10 mouse cellular contexts compared by ENCODE assay signal in genomic region chr13:24617076-24617798, GRCm38 (mm10). TPM values are rescaled to one million over a fixed set of nuclear protein-coding genes. Genes with fewer than 3 reads are reported as not detected.
DNase-seq lines count a peak whose midpoint lies in the region; ATAC-seq and TF ChIP-seq lines count a peak whose summit lies in the region.
"Had no signal": no experiment of that assay in that cellular context is flagged by ENCODE, and none has a peak within 500 bp of the region (broad histone marks: within the 10 kb centered on the region; RNA-seq: fewer than 3 reads in every experiment).

No protein-coding gene starts in this region.

- no peaks in the 10 kb centered on the region for H3K9me3 ChIP-seq in forebrain, postnatal 0 days (ENCODE audit: low read length)
- H3K9me3 ChIP-seq in forebrain, embryonic 12.5 days, result no peaks in the 10 kb centered on the region
- no peaks in the 10 kb centered on the region for H3K9me3 ChIP-seq in kidney, embryonic 16.5 days (ENCODE audit: low read length)
- H3K9me3 ChIP-seq in neural tube, embryonic 13.5 days, result no peaks in the 10 kb centered on the region
- no peaks in the 10 kb centered on the region for H3K9me3 ChIP-seq in stomach, embryonic 16.5 days (replicated peaks; ENCODE audit: control insufficient read depth, low read length)

- H3K27ac ChIP-seq in forebrain, postnatal 0 days (ENCODE audit: low read depth, low read length), result no peak overlapping the region
- H3K27ac ChIP-seq in forebrain, embryonic 12.5 days, result no peak overlapping the region
- H3K27ac ChIP-seq in kidney, embryonic 16.5 days (ENCODE audit: low read length), result peak overlapping the region; percentile 49; the same call in 1 of the 2 replicates
- H3K27ac ChIP-seq in neural tube, embryonic 13.5 days (replicated peaks), result peak overlapping the region; percentile 46; the same call in 1 of the 2 replicates
- no peak overlapping the region for H3K27ac ChIP-seq in stomach, embryonic 16.5 days (ENCODE audit: low read length)

- H3K27me3 ChIP-seq in forebrain, postnatal 0 days (ENCODE audit: insufficient read depth, low read length), result no peaks in the 10 kb centered on the region
- H3K27me3 ChIP-seq in forebrain, embryonic 12.5 days, result no peaks in the 10 kb centered on the region
- no peaks in the 10 kb centered on the region for H3K27me3 ChIP-seq in kidney, embryonic 16.5 days (ENCODE audit: insufficient read depth, low read length)
- H3K27me3 ChIP-seq in neural tube, embryonic 13.5 days, result no peaks in the 10 kb centered on the region
- H3K27me3 ChIP-seq in stomach, embryonic 16.5 days (ENCODE audit: control insufficient read depth, insufficient read depth, low read length), result no peaks in the 10 kb centered on the region

- H3K36me3 ChIP-seq in forebrain, postnatal 0 days (ENCODE audit: insufficient read depth), result no peaks in the 10 kb centered on the region
- no peaks in the 10 kb centered on the region for H3K36me3 ChIP-seq in forebrain, embryonic 12.5 days (replicated peaks)
- no peaks in the 10 kb centered on the region for H3K36me3 ChIP-seq in kidney, embryonic 16.5 days (ENCODE audit: insufficient read depth, low read length)
- H3K36me3 ChIP-seq in neural tube, embryonic 13.5 days, result no peaks in the 10 kb centered on the region
- H3K36me3 ChIP-seq in stomach, embryonic 16.5 days (ENCODE audit: control insufficient read depth, insufficient read depth, low read length), result no peaks in the 10 kb centered on the region

- WGBS in forebrain, postnatal 0 days, result 54% methylated on average over 6 of the region's 6 CpGs
- WGBS in forebrain, embryonic 12.5 days, result 62% methylated on average over 6 of the region's 6 CpGs
- WGBS in kidney, embryonic 16.5 days, result 54% methylated on average over 6 of the region's 6 CpGs
- WGBS in neural tube, embryonic 13.5 days, result 57% methylated on average over 6 of the region's 6 CpGs
- WGBS in stomach, embryonic 16.5 days, result 55% methylated on average over 6 of the region's 6 CpGs

- H3K4me3 ChIP-seq in forebrain, postnatal 0 days (ENCODE audit: low read depth, low read length), result no peak overlapping the region
- no peak overlapping the region for H3K4me3 ChIP-seq in forebrain, embryonic 12.5 days (replicated peaks)
- no peak overlapping the region for H3K4me3 ChIP-seq in kidney, embryonic 16.5 days (ENCODE audit: low read length)
- H3K4me3 ChIP-seq in neural tube, embryonic 13.5 days, result no peak overlapping the region
- H3K4me3 ChIP-seq in stomach, embryonic 16.5 days (replicated peaks; ENCODE audit: low read length), result no peak overlapping the region

- no peak overlapping the region for H3K4me2 ChIP-seq in forebrain, postnatal 0 days (ENCODE audit: low read depth)
- no peak overlapping the region for H3K4me2 ChIP-seq in forebrain, embryonic 12.5 days
- H3K4me2 ChIP-seq in kidney, embryonic 16.5 days (replicated peaks; ENCODE audit: low read depth, low read length), result no peak overlapping the region
- H3K4me2 ChIP-seq in neural tube, embryonic 13.5 days, result no peak overlapping the region
- no peak overlapping the region for H3K4me2 ChIP-seq in stomach, embryonic 16.5 days (ENCODE audit: low read depth, low read length)

- H3K4me1 ChIP-seq in forebrain, postnatal 0 days (ENCODE audit: insufficient read depth), result 0 out of 2 replicates have a peak, but pooled peaks cover 5% of the 10 kb centered on the region
- peaks cover 13% of the 10 kb centered on the region for H3K4me1 ChIP-seq in forebrain, embryonic 12.5 days
- peaks cover 37% of the 10 kb centered on the region for H3K4me1 ChIP-seq in kidney, embryonic 16.5 days (ENCODE audit: insufficient read depth, low read length)
- H3K4me1 ChIP-seq in neural tube, embryonic 13.5 days (replicated peaks), result peaks cover 20% of the 10 kb centered on the region
- peaks cover 16% of the 10 kb centered on the region for H3K4me1 ChIP-seq in stomach, embryonic 16.5 days (ENCODE audit: control insufficient read depth, insufficient read depth, low read length)

- no peak overlapping the region for H3K9ac ChIP-seq in forebrain, postnatal 0 days
- no peak overlapping the region for H3K9ac ChIP-seq in forebrain, embryonic 12.5 days
- no peak overlapping the region for H3K9ac ChIP-seq in kidney, embryonic 16.5 days (replicated peaks; ENCODE audit: low read length)
- no peak overlapping the region for H3K9ac ChIP-seq in neural tube, embryonic 13.5 days
- H3K9ac ChIP-seq in stomach, embryonic 16.5 days (ENCODE audit: low read length), result 0 out of 2 replicates have a peak overlapping the region, but pooled peaks have one; percentile 5

- ATAC-seq in forebrain, postnatal 0 days, result 0 out of 2 replicates have a peak, but pooled peaks have one; percentile 27
- ATAC-seq in forebrain, embryonic 12.5 days (ENCODE audit: low FRiP score), result no peak
- ATAC-seq in kidney, embryonic 16.5 days (ENCODE audit: low FRiP score, low TSS enrichment), result no peak
- no peak for ATAC-seq in neural tube, embryonic 13.5 days (ENCODE audit: low read depth)
- ATAC-seq in stomach, embryonic 16.5 days (ENCODE audit: insufficient read depth, low FRiP score), result no peak

- no peak for DNase-seq in forebrain, postnatal 0 days
- DNase-seq in kidney, postnatal 25 days, result no peak
- no peak for DNase-seq in neural tube, embryonic 10.5 days (ENCODE audit: extremely low spot score, low spot score)
- DNase-seq in layer of hippocampus, adult 9-10 months (ENCODE audit: low spot score), result no peak
- DNase-seq: cerebellum, postnatal 36 days; heart, postnatal 4 days had no signal

- no peak for TF ChIP-seq CTCF in forebrain, postnatal 0 days (IDR thresholded peaks at IDR 0.05; ENCODE audit: low read depth)

RNA-seq across cellular contexts. Expression of gene Ripor2, which starts 35.2 kb away (rescaled TPM):
- total RNA-seq in forebrain, postnatal 0 days (2014; rRNA removed), result 51.5 and 53.2 TPM in 2 replicates
- 13.8 and 21.3 TPM in 2 replicates for polyA plus RNA-seq in forebrain, postnatal 0 days (2015; fragmentation: Nextera tagmentation; extraction: Ambion mirVana)
- polyA plus RNA-seq in forebrain, embryonic 12.5 days (2016; fragmentation: Nextera tagmentation; extraction: Ambion mirVana), result 16.6 and 17.8 TPM in 2 replicates
- 2.1 and 2.7 TPM in 2 replicates for polyA plus RNA-seq in kidney, embryonic 16.5 days (2015; fragmentation: Nextera tagmentation; extraction: Ambion mirVana)
- 20.7 and 21.7 TPM in 2 replicates for polyA plus RNA-seq in neural tube, embryonic 13.5 days (2015; fragmentation: Nextera tagmentation; extraction: Ambion mirVana)
- 3.6 and 4.3 TPM in 2 replicates for polyA plus RNA-seq in stomach, embryonic 16.5 days (2015; fragmentation: Nextera tagmentation; extraction: Ambion mirVana)

Comparison
In these comparisons a context has a peak if more than half of its experiments do, and no peak if none do; other contexts are left out.
1. H3K27ac ChIP-seq: peak in kidney, embryonic 16.5 days (single experiment) and neural tube, embryonic 13.5 days (single experiment); none in forebrain, postnatal 0 days (single experiment), forebrain, embryonic 12.5 days (single experiment) and stomach, embryonic 16.5 days (single experiment).